Mouse (Mus musculus) spleen, postnatal 36 days (tissue): Measurements from ENCODE around the gene Cfap221.
A peak's percentile ranks its signal among the peaks of the same experiment; 100 is the strongest.

Source experiments
- DNase-seq, 2 experiments: peaks; one replicate each; pipeline ENCODE4 v3.0.0; 2022; ENCODE audit warnings: low spot score in 2 of 2, mixed read lengths in 1 of 2

Gene Cfap221

GRCm38 (mm10) chr1:120006844-120007790 is 10.1 kb upstream of the Cfap221 start, which contains the start of gene Sctr:
TSS of gene Sctr (plus strand) at chr1:120006894.
- DNase-seq, result no peak

- DNase-seq, result no peak
These were observed 610 bp upstream of the Cfap221 start for GRCm38 (mm10) chr1:119997644-119998043.

DNA sequence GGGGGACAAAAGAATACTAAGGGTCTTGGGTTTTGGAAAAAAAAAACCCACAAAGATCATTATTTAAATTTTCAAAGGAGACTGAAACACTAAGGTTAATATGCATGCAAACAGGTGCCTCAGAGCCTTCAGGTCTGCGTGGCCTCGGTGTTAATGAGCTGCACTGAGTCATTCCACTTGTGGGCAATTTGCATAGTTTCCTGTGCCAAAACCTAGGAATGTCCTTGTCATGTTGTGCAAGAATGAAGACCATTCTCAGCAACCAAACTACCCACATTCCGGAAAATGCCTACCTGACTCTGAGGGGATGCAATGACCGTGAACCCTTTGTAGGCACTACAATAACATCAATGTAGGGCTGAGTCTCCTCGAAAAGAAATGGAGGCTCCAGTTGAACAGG is 10.5 kb downstream of the Cfap221 start:
- no peak for DNase-seq

- no peak for DNase-seq
These were observed 21.9 kb downstream of the Cfap221 start for GRCm38 (mm10) chr1:119975141-119975540.

DNA sequence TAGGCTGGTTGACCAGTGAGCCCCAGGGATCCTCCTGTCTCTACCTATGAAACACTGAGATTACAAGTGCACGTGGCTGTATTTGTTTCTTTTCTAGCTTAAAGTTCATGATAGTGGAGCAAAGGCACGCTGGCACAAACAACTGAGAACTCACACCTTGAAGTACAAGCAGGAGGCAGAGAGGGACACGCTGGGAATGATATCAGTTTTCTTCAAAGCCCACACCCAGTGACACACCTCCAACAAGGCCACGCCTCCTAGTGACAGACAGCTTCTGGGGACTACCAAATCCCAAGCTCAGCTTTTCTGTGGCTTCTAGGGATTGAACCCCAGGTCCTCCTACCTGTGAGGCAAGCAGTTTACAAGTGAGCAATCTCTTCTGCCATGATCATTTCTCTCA is 23.9 kb downstream of the Cfap221 start:
- no peak for DNase-seq

DNA sequence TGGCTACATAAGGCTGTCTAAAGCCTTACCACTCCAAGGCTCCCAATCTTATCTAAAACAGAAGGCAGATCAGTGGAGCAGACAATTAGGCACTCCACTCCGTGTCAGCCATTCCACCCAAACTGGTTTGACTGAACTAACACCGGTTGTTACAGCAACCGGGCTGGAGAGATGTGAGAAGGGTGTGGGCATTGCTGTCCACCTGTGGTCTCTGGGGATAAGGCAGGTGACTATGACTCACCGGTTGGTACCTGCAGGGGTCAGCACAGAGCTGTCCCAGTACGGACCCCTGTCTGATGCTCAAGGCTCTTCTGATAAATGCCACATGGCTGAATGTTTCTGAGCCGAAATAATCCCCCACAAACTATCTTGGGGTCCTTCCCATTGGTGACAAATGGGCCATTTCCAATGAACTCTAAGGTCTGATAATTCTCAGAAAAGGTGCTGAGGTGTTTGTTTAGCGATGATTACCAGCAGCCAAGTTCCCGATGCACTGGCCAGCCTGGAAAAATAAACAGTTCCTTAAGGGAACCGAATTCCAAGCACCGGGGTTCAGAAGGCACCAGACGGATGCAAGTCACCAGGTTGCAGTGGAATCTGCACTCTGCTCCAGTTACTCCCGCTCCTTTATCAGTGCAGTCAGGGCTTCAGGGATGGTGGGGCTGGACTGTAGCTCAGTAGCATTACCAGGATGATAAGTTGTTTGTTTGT is 31.1 kb downstream of the Cfap221 start:
- DNase-seq, result no peak

DNA sequence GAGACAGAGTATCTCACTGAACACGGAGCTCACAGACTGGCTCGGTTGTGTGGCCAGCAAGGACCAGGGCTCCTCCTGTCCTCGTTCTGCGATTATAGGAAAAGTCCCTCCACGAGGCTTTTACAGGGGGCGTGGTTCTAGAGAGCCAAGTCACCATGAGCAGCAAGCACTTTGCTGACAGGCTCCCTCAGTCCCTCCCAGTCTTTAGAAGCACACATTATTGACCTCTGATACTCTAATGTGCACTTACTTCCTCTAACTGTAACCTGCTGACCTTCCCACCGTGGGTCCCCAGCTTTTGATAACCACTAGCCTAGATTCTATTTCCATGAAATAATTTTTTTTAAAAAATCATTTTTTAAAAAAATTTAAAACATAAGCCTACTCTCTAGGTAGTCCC is 37.1 kb downstream of the Cfap221 start:
- DNase-seq, result no peak

GRCm38 (mm10) chr1:119959464-119959863 is 37.6 kb downstream of the Cfap221 start:
- DNase-seq, result no peak

DNA sequence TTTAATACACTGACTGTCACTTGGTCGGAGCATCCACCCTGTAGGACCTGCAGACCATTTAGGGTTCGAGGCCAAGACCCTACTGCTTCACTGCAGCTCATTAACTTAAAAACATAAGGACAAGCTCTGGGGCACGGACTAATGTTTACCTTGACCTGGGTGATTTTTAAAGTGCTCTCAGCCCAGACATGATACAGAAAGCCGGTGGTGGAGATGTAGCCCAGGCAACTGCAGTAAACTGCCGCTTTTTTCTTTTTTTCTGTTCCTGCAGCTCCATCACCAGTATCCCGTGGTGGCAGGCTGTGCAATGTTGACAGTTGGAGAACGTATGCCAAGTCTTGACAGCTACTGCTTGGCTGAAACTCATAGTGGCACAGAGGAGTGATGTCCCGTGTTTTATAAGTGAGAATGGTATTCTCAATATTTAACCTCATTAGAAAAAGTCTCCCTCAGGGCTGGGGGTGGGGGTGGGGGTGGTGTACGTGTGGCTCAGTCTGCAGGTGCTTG is 39.3 kb downstream of the Cfap221 start:
- DNase-seq, result no peak

GRCm38 (mm10) chr1:119954680-119955079 is 42.4 kb downstream of the Cfap221 start:
- no peak for DNase-seq

GRCm38 (mm10) chr1:119953456-119953855 is 43.6 kb downstream of the Cfap221 start:
- no peak for DNase-seq

GRCm38 (mm10) chr1:119950086-119950485 is 46.9 kb downstream of the Cfap221 start:
- DNase-seq, result no peak

DNA sequence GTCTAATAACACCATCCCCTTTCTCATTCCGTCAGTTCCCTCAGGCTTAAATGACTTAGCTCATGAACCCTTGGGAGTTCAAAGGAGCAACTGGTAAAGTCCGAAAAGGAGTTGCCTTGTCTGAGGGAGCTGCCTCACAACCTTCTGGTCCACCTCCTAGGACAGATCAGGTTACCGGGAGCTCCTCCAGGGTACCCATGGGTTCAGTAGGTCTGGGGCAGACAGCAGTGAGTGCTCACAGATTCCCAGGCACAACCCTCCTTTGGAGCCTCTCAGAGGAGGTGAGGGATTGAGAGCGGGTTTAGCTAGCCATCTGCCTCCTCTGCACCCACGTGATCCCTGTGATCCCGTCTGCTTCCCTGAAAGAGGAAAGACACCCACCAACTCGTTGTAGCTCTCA is 60.2 kb downstream of the Cfap221 start:
- no peak for DNase-seq

DNA sequence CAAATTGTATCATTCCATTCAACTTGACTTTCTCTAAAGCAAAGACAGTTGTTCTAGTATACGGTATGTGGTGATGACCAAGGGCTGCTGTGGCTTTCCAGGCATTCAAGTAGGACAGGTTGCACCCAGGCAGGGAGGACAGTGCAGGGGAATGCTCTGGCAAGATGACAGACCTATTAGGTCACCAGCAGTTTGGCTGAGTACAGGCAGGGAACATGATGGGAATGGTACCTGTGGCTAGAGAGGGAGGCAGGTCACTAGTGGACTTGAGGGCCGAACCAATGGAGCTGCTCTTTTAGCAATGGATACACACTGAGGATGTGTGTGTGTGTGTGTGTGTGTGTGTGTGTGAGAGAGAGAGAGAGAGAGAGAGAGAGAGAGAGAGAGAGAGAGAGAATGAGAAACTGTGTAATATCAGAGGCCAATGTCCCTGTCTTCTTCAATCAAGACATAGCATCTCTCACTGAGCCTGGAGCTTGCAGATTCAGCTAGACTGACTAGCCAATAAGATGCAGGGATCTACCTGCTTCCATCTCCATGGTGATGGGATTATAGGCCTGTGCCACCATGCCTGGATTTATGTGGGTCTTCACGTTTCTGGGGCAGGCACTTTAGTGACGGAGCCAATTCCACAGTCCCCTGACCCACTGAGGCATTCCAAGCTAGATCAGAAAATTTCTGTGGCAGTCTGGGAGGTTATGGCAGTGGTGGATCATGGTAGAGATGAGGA is 65.4 kb downstream of the Cfap221 start:
- no peak for DNase-seq

- no peak for DNase-seq
These were observed 67.3 kb downstream of the Cfap221 start for GRCm38 (mm10) chr1:119929715-119930114.

DNA sequence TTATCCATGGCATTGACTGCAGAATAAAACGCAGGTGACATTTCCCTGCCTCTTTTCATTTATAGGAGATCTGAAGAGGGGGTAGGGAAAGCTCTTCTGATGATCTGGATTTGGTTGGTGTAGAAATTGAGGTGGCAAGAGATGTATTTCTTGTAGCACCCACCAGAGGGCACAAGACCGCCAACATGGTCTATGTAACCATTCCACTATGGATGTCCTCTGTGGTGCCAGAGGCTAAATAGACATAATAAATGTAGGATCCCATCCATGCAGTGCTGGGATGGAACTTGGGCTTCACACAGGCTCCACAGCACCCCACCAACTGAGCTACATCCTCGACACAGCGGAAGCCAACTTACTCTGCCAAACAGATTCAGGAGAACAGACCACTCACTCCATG is 77.7 kb downstream of the Cfap221 start:
- DNase-seq, result no peak

GRCm38 (mm10) chr1:119916823-119917371 is 80.1 kb downstream of the Cfap221 start:
- DNase-seq, result no peak

GRCm38 (mm10) chr1:119912953-119913814 is 83.8 kb downstream of the Cfap221 start, which contains the start of gene Tmem177:
TSS of gene Tmem177 (minus strand) at chr1:119913208.
- peak; percentile 95 for DNase-seq

GRCm38 (mm10) chr1:119907206-119907748 is 89.8 kb downstream of the Cfap221 start:
- no peak for DNase-seq

DNA sequence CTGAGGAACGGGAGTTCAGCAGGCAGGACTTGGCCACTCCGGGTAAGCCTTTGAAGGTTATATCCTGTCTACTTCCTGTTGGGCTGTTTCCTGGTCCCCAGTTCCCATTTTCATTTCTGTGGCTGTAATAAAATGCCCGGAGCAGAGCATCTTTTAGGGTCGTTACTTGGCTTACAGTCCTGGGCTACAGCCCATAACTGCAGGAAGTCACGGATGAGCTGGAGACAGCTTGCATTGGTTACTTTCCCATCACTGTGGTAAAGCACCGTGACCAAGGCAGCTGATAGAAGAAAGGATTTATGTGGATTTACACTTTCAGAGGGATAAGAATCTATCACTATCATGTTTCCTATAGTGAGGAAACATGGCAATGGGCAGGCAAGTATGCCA is 93.8 kb downstream of the Cfap221 start:
- no peak for DNase-seq
